Mouse (Mus musculus): ENCODE results near the gene Tspan11. TPM values are rescaled to one million over a fixed set of nuclear protein-coding genes. Genes with fewer than 3 reads are reported as not detected.

Gene Tspan11
- polyA plus RNA-seq, 1 experiment from 2014 or later = 0.41 TPM

GRCm38 (mm10) chr6:127871436-127871835 lies 16.0 kb upstream of the Tspan11 start:
- WGBS (ENCODE audit: insufficient replicate concordance) = 69% methylated on average over 6 of the region's 6 CpGs
- no peak for ATAC-seq (ENCODE audit: low read depth)
- H3K9me3 ChIP-seq (replicated peaks; ENCODE audit: control insufficient read depth, low read length) = peaks cover 2% of the 10 kb centered on the region; the same call in 1 of the 2 replicates
- H3K36me3 ChIP-seq (ENCODE audit: control insufficient read depth, insufficient read depth) = no peaks in the 10 kb centered on the region
- no peak overlapping the region for H3K27ac ChIP-seq (ENCODE audit: low read length)
- no peak overlapping the region for H3K9ac ChIP-seq (ENCODE audit: low read depth, low read length)
- no peak overlapping the region for H3K4me2 ChIP-seq (ENCODE audit: low read depth, low read length)
- no peaks in the 10 kb centered on the region for H3K4me1 ChIP-seq (ENCODE audit: control insufficient read depth, low read depth, low read length)
- H3K4me3 ChIP-seq (ENCODE audit: low read depth, low read length) = no peak overlapping the region
- no peaks in the 10 kb centered on the region for H3K27me3 ChIP-seq (ENCODE audit: control insufficient read depth, insufficient read depth, low read depth, low read length)

- Histone ChIP-seq H3K36me3 (ENCODE audit: control insufficient read depth, insufficient read depth) (no peaks in the 10 kb centered on the region), H3K4me1 (ENCODE audit: control insufficient read depth, low read depth, low read length) (no peaks in the 10 kb centered on the region), H3K27ac (ENCODE audit: low read length) (no peak overlapping the region), H3K9me3 (replicated peaks; ENCODE audit: control insufficient read depth, low read length) (peaks cover 2% of the 10 kb centered on the region; the same call in 1 of the 2 replicates), H3K4me3 (ENCODE audit: low read depth, low read length) (no peak overlapping the region), H3K4me2 (ENCODE audit: low read depth, low read length) (no peak overlapping the region), H3K9ac (ENCODE audit: low read depth, low read length) (no peak overlapping the region), H3K27me3 (ENCODE audit: control insufficient read depth, insufficient read depth, low read depth, low read length) (no peaks in the 10 kb centered on the region)
- WGBS (ENCODE audit: insufficient replicate concordance) = 69% methylated on average over 8 of the region's 8 CpGs
- no peak for ATAC-seq (ENCODE audit: low read depth)
These were observed 14.8 kb upstream of the Tspan11 start for GRCm38 (mm10) chr6:127872581-127872980.

- no peak overlapping the region for H3K4me2 ChIP-seq (ENCODE audit: low read depth, low read length)
- no peak overlapping the region for H3K9ac ChIP-seq (ENCODE audit: low read depth, low read length)
- no peaks in the 10 kb centered on the region for H3K4me1 ChIP-seq (ENCODE audit: control insufficient read depth, low read depth, low read length)
- ATAC-seq (ENCODE audit: low read depth) = no peak
- H3K27me3 ChIP-seq (ENCODE audit: control insufficient read depth, insufficient read depth, low read depth, low read length) = no peaks in the 10 kb centered on the region
- no peak overlapping the region for H3K27ac ChIP-seq (ENCODE audit: low read length)
- H3K4me3 ChIP-seq (ENCODE audit: low read depth, low read length) = no peak overlapping the region
- no peaks in the 10 kb centered on the region for H3K36me3 ChIP-seq (ENCODE audit: control insufficient read depth, insufficient read depth)
- WGBS (ENCODE audit: insufficient replicate concordance) = 54% methylated on average over 11 of the region's 11 CpGs
- peaks cover 2% of the 10 kb centered on the region; the same call in 1 of the 2 replicates for H3K9me3 ChIP-seq (replicated peaks; ENCODE audit: control insufficient read depth, low read length)
These were observed 11.5 kb upstream of the Tspan11 start for GRCm38 (mm10) chr6:127875883-127876282.

GRCm38 (mm10) chr6:127876436-127876835 lies 11.0 kb upstream of the Tspan11 start:
- H3K4me2 ChIP-seq (ENCODE audit: low read depth, low read length) = no peak overlapping the region
- H3K9ac ChIP-seq (ENCODE audit: low read depth, low read length) = no peak overlapping the region
- no peak overlapping the region for H3K27ac ChIP-seq (ENCODE audit: low read length)
- no peak overlapping the region for H3K4me3 ChIP-seq (ENCODE audit: low read depth, low read length)
- no peaks in the 10 kb centered on the region for H3K4me1 ChIP-seq (ENCODE audit: control insufficient read depth, low read depth, low read length)
- H3K36me3 ChIP-seq (ENCODE audit: control insufficient read depth, insufficient read depth) = no peaks in the 10 kb centered on the region
- 70% methylated on average over 9 of the region's 9 CpGs for WGBS (ENCODE audit: insufficient replicate concordance)
- no peaks in the 10 kb centered on the region for H3K27me3 ChIP-seq (ENCODE audit: control insufficient read depth, insufficient read depth, low read depth, low read length)
- ATAC-seq (ENCODE audit: low read depth) = no peak
- H3K9me3 ChIP-seq (replicated peaks; ENCODE audit: control insufficient read depth, low read length) = no peaks in the 10 kb centered on the region

- no peaks in the 10 kb centered on the region for H3K27me3 ChIP-seq (ENCODE audit: control insufficient read depth, insufficient read depth, low read depth, low read length)
- 66% methylated on average over 12 of the region's 12 CpGs for WGBS (ENCODE audit: insufficient replicate concordance)
- no peaks in the 10 kb centered on the region for H3K4me1 ChIP-seq (ENCODE audit: control insufficient read depth, low read depth, low read length)
- H3K27ac ChIP-seq (ENCODE audit: low read length) = no peak overlapping the region
- no peak overlapping the region for H3K4me2 ChIP-seq (ENCODE audit: low read depth, low read length)
- no peak overlapping the region for H3K4me3 ChIP-seq (ENCODE audit: low read depth, low read length)
- H3K9ac ChIP-seq (ENCODE audit: low read depth, low read length) = no peak overlapping the region
- H3K9me3 ChIP-seq (replicated peaks; ENCODE audit: control insufficient read depth, low read length) = no peaks in the 10 kb centered on the region
- no peak for ATAC-seq (ENCODE audit: low read depth)
- H3K36me3 ChIP-seq (ENCODE audit: control insufficient read depth, insufficient read depth) = no peaks in the 10 kb centered on the region
These were observed 10.4 kb upstream of the Tspan11 start for GRCm38 (mm10) chr6:127877026-127877425.

- Histone ChIP-seq H3K9me3 (replicated peaks; ENCODE audit: control insufficient read depth, low read length) (no peaks in the 10 kb centered on the region), H3K4me2 (ENCODE audit: low read depth, low read length) (no peak overlapping the region), H3K27me3 (ENCODE audit: control insufficient read depth, insufficient read depth, low read depth, low read length) (no peaks in the 10 kb centered on the region), H3K36me3 (ENCODE audit: control insufficient read depth, insufficient read depth) (no peaks in the 10 kb centered on the region), H3K4me3 (ENCODE audit: low read depth, low read length) (no peak overlapping the region), H3K4me1 (ENCODE audit: control insufficient read depth, low read depth, low read length) (no peaks in the 10 kb centered on the region), H3K27ac (ENCODE audit: low read length) (no peak overlapping the region), H3K9ac (ENCODE audit: low read depth, low read length) (no peak overlapping the region)
- ATAC-seq (ENCODE audit: low read depth) = no peak
- WGBS (ENCODE audit: insufficient replicate concordance) = 73% methylated on average over 6 of the region's 6 CpGs
These were observed 7.9 kb upstream of the Tspan11 start for GRCm38 (mm10) chr6:127879472-127879871.

GRCm38 (mm10) chr6:127886916-127887315 lies 473 bp upstream of the Tspan11 start:
- Histone ChIP-seq H3K9ac (ENCODE audit: low read depth, low read length) (no peak overlapping the region), H3K27ac (ENCODE audit: low read length) (no peak overlapping the region), H3K9me3 (replicated peaks; ENCODE audit: control insufficient read depth, low read length) (no peaks in the 10 kb centered on the region), H3K4me2 (ENCODE audit: low read depth, low read length) (no peak overlapping the region), H3K4me1 (ENCODE audit: control insufficient read depth, low read depth, low read length) (no peaks in the 10 kb centered on the region), H3K4me3 (ENCODE audit: low read depth, low read length) (no peak overlapping the region), H3K27me3 (ENCODE audit: control insufficient read depth, insufficient read depth, low read depth, low read length) (peaks cover 20% of the 10 kb centered on the region), H3K36me3 (ENCODE audit: control insufficient read depth, insufficient read depth) (no peaks in the 10 kb centered on the region)
- ATAC-seq (ENCODE audit: low read depth) = no peak
- WGBS (ENCODE audit: insufficient replicate concordance) = 9% methylated on average over 7 of the region's 7 CpGs

- 50% methylated on average over 3 of the region's 3 CpGs for WGBS (ENCODE audit: insufficient replicate concordance)
- ATAC-seq (ENCODE audit: low read depth) = no peak
- Histone ChIP-seq H3K4me2 (ENCODE audit: low read depth, low read length) (no peak overlapping the region), H3K27ac (ENCODE audit: low read length) (no peak overlapping the region), H3K4me3 (ENCODE audit: low read depth, low read length) (no peak overlapping the region), H3K4me1 (ENCODE audit: control insufficient read depth, low read depth, low read length) (no peaks in the 10 kb centered on the region), H3K9me3 (replicated peaks; ENCODE audit: control insufficient read depth, low read length) (no peaks in the 10 kb centered on the region), H3K36me3 (ENCODE audit: control insufficient read depth, insufficient read depth) (no peaks in the 10 kb centered on the region), H3K27me3 (ENCODE audit: control insufficient read depth, insufficient read depth, low read depth, low read length) (peaks cover 20% of the 10 kb centered on the region), H3K9ac (ENCODE audit: low read depth, low read length) (no peak overlapping the region)
These were observed 1.2 kb downstream of the Tspan11 start for GRCm38 (mm10) chr6:127888581-127888980.

GRCm38 (mm10) chr6:127893611-127894010 lies 6.2 kb downstream of the Tspan11 start:
- ATAC-seq (ENCODE audit: low read depth) = no peak
- Histone ChIP-seq H3K27me3 (ENCODE audit: control insufficient read depth, insufficient read depth, low read depth, low read length) (peaks cover 2% of the 10 kb centered on the region; the same call in 1 of the 2 replicates), H3K27ac (ENCODE audit: low read length) (no peak overlapping the region), H3K4me3 (ENCODE audit: low read depth, low read length) (no peak overlapping the region), H3K9ac (ENCODE audit: low read depth, low read length) (no peak overlapping the region), H3K9me3 (replicated peaks; ENCODE audit: control insufficient read depth, low read length) (no peaks in the 10 kb centered on the region), H3K36me3 (ENCODE audit: control insufficient read depth, insufficient read depth) (no peaks in the 10 kb centered on the region), H3K4me2 (ENCODE audit: low read depth, low read length) (no peak overlapping the region), H3K4me1 (ENCODE audit: control insufficient read depth, low read depth, low read length) (no peaks in the 10 kb centered on the region)
- 30% methylated on average over 6 of the region's 6 CpGs for WGBS (ENCODE audit: insufficient replicate concordance)
